Mouse (Mus musculus) midbrain, embryonic 12.5 days (tissue): ENCODE data around the gene Dmap1. TPM values are rescaled to one million over a fixed set of nuclear protein-coding genes. Genes with fewer than 3 reads are reported as not detected.
A peak's percentile ranks its signal among the peaks of the same experiment; 100 is the strongest.

Experiments
- ATAC-seq: fragments of 200-750 bp; cut with Nextera tagmentation; 2 replicates; pipeline ENCODE4 v1.8.0; 2017; ENCODE audit warnings: low read depth, moderate TSS enrichment, moderate library complexity; ENCODE audit not compliant: low FRiP score
- H3K27ac ChIP-seq: fragments of 300-500 bp; sonication (generic); replicated peaks from 2 replicates; pipeline ENCODE4 v1.5.1; 2016; ENCODE audit warnings: mild to moderate bottlenecking
- H3K27me3 ChIP-seq: fragments of 300-500 bp; sonication (generic); 2 replicates; pipeline ENCODE4 v1.6.1; 2016; ENCODE audit warnings: mild to moderate bottlenecking
- H3K36me3 ChIP-seq: fragments of 300-500 bp; sonication (generic); 2 replicates; pipeline ENCODE4 v1.6.1; 2016
- H3K4me1 ChIP-seq: fragments of 300-500 bp; sonication (generic); 2 replicates; pipeline ENCODE4 v1.6.1; 2016
- H3K4me2 ChIP-seq: fragments of 300-500 bp; sonication (generic); replicated peaks from 2 replicates; pipeline ENCODE4 v1.6.1; 2016; ENCODE audit warnings: mild to moderate bottlenecking, moderate library complexity
- H3K4me3 ChIP-seq: fragments of 300-500 bp; sonication (generic); 2 replicates; pipeline ENCODE4 v1.5.1; 2016; ENCODE audit warnings: mild to moderate bottlenecking
- H3K9ac ChIP-seq: fragments of 300-500 bp; sonication (generic); replicated peaks from 2 replicates; pipeline ENCODE4 v1.6.1; 2016; ENCODE audit warnings: mild to moderate bottlenecking, moderate library complexity
- H3K9me3 ChIP-seq: fragments of 300-500 bp; sonication (generic); 2 replicates; pipeline ENCODE4 v1.6.1; 2016; ENCODE audit warnings: mild to moderate bottlenecking
- WGBS: fragments of 180-500 bp; shearing (Covaris S2); methylation state at CpG from one replicate; pipeline ENCODE4 v1.1.7; 2016; 5-methylcytosine and 5-hydroxymethylcytosine counted together
- polyA plus RNA-seq: library from polyadenylated mRNA; unstranded; fragments of >200 nt; fragmentation: Nextera tagmentation; extraction: Ambion mirVana; gene quantifications from 2 replicates; pipeline ENCODE4 v1.2.1, GENCODE M21; 2016

The Dmap1 gene
- polyA plus RNA-seq, 1 experiment from 2014 or later, result 72.1 TPM

DNA sequence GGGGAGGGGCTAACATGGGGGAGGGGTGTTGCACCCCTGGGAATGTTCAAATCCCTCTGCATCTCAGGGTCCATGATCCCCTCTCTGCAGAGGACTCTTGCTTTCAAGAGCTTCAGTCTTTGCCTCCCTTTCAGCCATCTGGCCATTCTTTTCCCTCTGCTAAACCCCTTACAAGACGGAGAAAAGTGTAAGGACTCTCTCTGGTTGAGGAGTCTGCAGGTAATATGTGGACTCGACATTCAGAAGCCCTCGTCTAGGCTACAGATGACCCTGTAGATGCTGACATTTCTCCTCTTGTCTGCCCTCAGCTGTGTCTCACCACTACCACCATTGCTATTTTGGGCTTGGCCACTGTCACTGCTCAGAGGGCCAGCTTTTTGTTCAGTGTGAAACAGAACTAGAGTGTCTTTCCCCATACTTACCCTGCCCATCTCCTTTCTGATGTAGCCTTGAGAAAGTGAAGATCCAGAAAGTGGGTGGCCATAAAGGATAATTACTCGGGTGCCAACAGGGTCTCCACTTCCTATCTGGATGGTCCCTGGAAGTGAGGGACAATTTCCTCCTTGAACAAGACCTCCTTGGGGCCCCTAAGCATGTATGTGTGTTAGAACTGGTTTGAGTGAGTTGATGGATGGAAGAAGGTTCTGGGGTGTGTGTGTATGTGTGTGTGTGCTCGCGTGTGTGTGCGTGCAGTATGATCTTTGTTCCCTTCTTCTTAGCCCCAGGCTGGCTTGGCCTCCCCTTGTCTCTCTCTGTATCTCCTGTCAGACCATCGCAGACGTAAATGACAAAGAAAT lies 27.2 kb downstream of the Dmap1 start:
- peak overlapping the region; percentile 81 for H3K27ac ChIP-seq
- peaks cover 9% of the 10 kb centered on the region; the same call in 1 of the 2 replicates for H3K27me3 ChIP-seq
- H3K9me3 ChIP-seq, result no peaks in the 10 kb centered on the region
- H3K4me2 ChIP-seq, result no peak overlapping the region
- WGBS, result 38% methylated on average over 9 of the region's 9 CpGs
- H3K36me3 ChIP-seq, result no peaks in the 10 kb centered on the region
- H3K4me3 ChIP-seq, result no peak overlapping the region
- no peak overlapping the region for H3K9ac ChIP-seq
- ATAC-seq, result no peak
- peaks cover 78% of the 10 kb centered on the region for H3K4me1 ChIP-seq

DNA sequence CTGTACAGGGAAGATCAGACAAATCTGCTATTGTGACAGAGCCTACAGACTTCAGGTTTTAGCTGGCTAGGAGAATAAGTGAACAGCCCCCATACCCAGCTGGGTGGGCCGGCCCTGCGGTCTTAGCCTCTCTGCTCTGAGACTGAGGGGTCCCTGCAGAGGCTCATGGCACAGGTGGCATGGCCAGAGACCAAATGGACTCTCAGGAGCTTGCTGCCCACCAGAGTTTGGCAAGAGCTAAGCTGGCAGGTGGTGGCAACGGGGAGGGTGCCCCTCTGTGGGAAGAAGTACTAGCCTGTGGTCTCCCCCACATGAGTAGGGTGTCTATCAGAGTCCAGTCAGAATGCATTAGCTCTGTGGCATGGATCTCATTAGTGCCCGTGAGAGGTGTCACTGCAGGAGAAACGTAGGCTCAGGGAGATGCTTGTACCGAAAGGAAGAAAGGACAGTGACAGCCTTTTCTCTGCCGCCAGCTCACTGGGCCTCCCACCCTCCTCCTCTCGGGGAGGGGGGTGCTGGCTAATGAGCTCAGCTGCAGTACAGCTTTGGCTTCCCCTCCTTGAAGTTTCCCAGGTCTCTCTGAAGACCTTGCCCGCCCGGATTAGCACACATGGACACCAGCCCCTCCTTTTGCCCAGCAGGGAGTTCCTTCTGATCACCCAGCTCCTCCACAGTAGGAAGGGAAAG lies 27.9 kb downstream of the Dmap1 start:
- H3K4me1 ChIP-seq, result peaks cover 83% of the 10 kb centered on the region

GRCm38 (mm10) chr4:117652727-117653126 lies 29.3 kb downstream of the Dmap1 start:
- H3K27me3 ChIP-seq, result peaks cover 11% of the 10 kb centered on the region
- H3K36me3 ChIP-seq, result no peaks in the 10 kb centered on the region
- WGBS, result 40% methylated on average over 5 of the region's 5 CpGs
- no peak overlapping the region for H3K9ac ChIP-seq
- peak overlapping the region; percentile 39; the same call in 1 of the 2 replicates for H3K27ac ChIP-seq
- no peak for ATAC-seq
- no peak overlapping the region for H3K4me3 ChIP-seq
- H3K9me3 ChIP-seq, result no peaks in the 10 kb centered on the region
- H3K4me1 ChIP-seq, result peaks cover 84% of the 10 kb centered on the region
- no peak overlapping the region for H3K4me2 ChIP-seq

More for the DNA sequence above, 27.9 kb downstream of the Dmap1 start:
- ATAC-seq, result peak; percentile 31; the same call in 1 of the 2 replicates
- peak overlapping the region; percentile 26; the same call in 1 of the 2 replicates for H3K9ac ChIP-seq
- H3K36me3 ChIP-seq, result no peaks in the 10 kb centered on the region
- H3K4me2 ChIP-seq, result no peak overlapping the region
- H3K27me3 ChIP-seq, result peaks cover 9% of the 10 kb centered on the region
- peak overlapping the region; percentile 81 for H3K27ac ChIP-seq
- H3K4me3 ChIP-seq, result no peak overlapping the region
- 9% methylated on average over 10 of the region's 10 CpGs for WGBS
- H3K9me3 ChIP-seq, result no peaks in the 10 kb centered on the region

DNA sequence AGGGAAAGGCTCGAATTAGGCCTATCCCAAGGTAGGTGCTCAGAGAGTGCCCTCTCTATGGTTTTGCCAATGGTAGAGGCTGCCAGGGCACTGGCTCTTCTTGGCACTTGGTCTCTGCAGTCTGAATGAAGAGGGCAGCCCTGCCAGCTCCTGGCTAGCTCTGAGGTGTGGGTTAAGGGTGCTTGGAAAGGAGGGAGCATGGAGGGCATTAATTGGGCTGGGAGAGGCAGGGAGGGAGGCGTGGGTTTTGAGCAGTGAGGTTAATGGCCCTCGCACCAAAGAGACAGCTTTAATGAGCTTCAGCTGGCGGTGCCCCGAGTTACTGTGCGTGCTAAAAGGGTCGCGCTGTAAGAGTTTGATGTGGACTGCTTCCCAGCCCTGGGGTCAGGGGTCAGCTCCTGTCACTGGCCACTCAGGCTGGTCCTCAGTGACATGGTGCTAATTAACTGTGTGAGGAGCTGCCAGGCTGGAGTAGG lies 30.4 kb downstream of the Dmap1 start:
- no peak for ATAC-seq
- 17% methylated on average over 8 of the region's 8 CpGs for WGBS
- no peak overlapping the region for H3K9ac ChIP-seq
- H3K36me3 ChIP-seq, result no peaks in the 10 kb centered on the region
- H3K4me3 ChIP-seq, result no peak overlapping the region
- H3K27me3 ChIP-seq, result peaks cover 11% of the 10 kb centered on the region
- H3K4me1 ChIP-seq, result peaks cover 84% of the 10 kb centered on the region
- H3K27ac ChIP-seq, result peak overlapping the region; percentile 39
- no peaks in the 10 kb centered on the region for H3K9me3 ChIP-seq
- H3K4me2 ChIP-seq, result no peak overlapping the region

GRCm38 (mm10) chr4:117646926-117647755 lies 34.9 kb downstream of the Dmap1 start:
- no peak; the same call in 1 of the 2 replicates for ATAC-seq
- WGBS, result 19% methylated on average over 23 of the region's 23 CpGs
- peaks cover 72% of the 10 kb centered on the region for H3K4me1 ChIP-seq
- no peak overlapping the region for H3K4me3 ChIP-seq
- H3K4me2 ChIP-seq, result peak overlapping the region; percentile 27
- H3K9ac ChIP-seq, result peak overlapping the region; percentile 12; the same call in 1 of the 2 replicates
- no peaks in the 10 kb centered on the region for H3K36me3 ChIP-seq
- peaks cover 20% of the 10 kb centered on the region for H3K27me3 ChIP-seq
- H3K9me3 ChIP-seq, result no peaks in the 10 kb centered on the region
- H3K27ac ChIP-seq, result peak overlapping the region; percentile 93

DNA sequence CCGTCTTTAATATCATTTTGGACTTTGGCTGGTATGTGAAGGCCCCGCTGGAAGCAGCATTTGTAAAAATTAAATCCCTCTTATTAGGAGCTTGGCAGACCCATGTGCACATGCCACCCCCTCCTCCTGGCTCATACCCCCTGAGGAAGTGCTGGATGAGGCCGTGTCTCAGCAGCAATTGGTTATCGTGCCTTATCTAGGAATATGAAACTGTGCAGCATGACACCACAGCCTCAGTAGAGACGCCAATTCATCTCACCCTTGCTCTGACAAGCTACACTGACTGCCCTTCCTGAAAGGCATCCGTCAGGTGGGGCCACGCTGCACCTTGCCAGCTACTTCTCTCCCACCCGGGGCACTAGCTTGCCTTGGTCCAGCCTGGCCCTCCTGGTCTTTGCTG lies 35.6 kb downstream of the Dmap1 start:
- Histone ChIP-seq H3K27me3 (peaks cover 23% of the 10 kb centered on the region), H3K4me1 (peaks cover 65% of the 10 kb centered on the region), H3K9me3 (no peaks in the 10 kb centered on the region), H3K36me3 (no peaks in the 10 kb centered on the region), H3K4me3 (no peak overlapping the region), H3K4me2 (peak overlapping the region; percentile 27), H3K9ac (peak overlapping the region; percentile 12; the same call in 1 of the 2 replicates), H3K27ac (peak overlapping the region; percentile 93)
- 46% methylated on average over 8 of the region's 8 CpGs for WGBS
- 0 out of 2 replicates have a peak, but pooled peaks have one; percentile 7 for ATAC-seq

GRCm38 (mm10) chr4:117645859-117646258 lies 36.2 kb downstream of the Dmap1 start:
- 0 out of 2 replicates have a peak, but pooled peaks have one; percentile 1 for ATAC-seq
- WGBS, result 71% methylated on average over 2 of the region's 2 CpGs

GRCm38 (mm10) chr4:117645031-117645435 lies 37.0 kb downstream of the Dmap1 start:
- peak overlapping the region; percentile 40 for H3K4me2 ChIP-seq
- H3K36me3 ChIP-seq, result no peaks in the 10 kb centered on the region
- no peaks in the 10 kb centered on the region for H3K9me3 ChIP-seq
- WGBS, result 12% methylated on average over 22 of the region's 22 CpGs
- peaks cover 27% of the 10 kb centered on the region for H3K27me3 ChIP-seq
- no peak overlapping the region for H3K4me3 ChIP-seq
- peak overlapping the region; percentile 41 for H3K9ac ChIP-seq
- peak overlapping the region; percentile 93 for H3K27ac ChIP-seq
- H3K4me1 ChIP-seq, result peaks cover 64% of the 10 kb centered on the region
- peak; percentile 85 for ATAC-seq

More at GRCm38 (mm10) chr4:117645859-117646258, 36.2 kb downstream of the Dmap1 start:
- peaks cover 61% of the 10 kb centered on the region for H3K4me1 ChIP-seq
- no peaks in the 10 kb centered on the region for H3K9me3 ChIP-seq
- peak overlapping the region; percentile 93 for H3K27ac ChIP-seq
- peak overlapping the region; percentile 40 for H3K4me2 ChIP-seq
- peak overlapping the region; percentile 41; the same call in 1 of the 2 replicates for H3K9ac ChIP-seq
- H3K27me3 ChIP-seq, result peaks cover 27% of the 10 kb centered on the region
- H3K4me3 ChIP-seq, result no peak overlapping the region
- H3K36me3 ChIP-seq, result no peaks in the 10 kb centered on the region

DNA sequence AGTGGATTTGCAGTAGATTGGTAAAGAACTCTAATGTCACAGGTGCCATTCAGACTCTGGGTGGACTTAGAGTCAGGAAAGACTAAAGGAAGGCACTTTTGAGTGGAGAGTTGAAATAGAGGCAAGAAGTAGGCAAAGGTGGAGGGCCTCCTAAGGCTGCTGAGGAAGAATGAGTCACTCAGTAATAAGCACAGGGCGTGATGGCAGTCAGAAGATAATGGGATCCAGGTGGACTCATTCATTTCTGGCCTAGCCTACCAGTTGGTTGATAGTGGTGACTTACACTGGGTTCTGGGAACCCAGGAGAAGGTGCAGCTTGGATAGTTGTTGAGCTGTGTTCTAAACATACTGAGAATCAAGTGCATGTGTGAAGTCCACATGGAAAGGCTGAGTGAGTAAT lies 40.3 kb downstream of the Dmap1 start:
- no peaks in the 10 kb centered on the region for H3K36me3 ChIP-seq
- WGBS, result 91% methylated on average over 1 of the region's 1 CpGs
- no peak overlapping the region for H3K9ac ChIP-seq
- H3K9me3 ChIP-seq, result no peaks in the 10 kb centered on the region
- H3K27ac ChIP-seq, result no peak overlapping the region
- peaks cover 34% of the 10 kb centered on the region for H3K27me3 ChIP-seq
- H3K4me3 ChIP-seq, result no peak overlapping the region
- ATAC-seq, result no peak
- H3K4me2 ChIP-seq, result no peak overlapping the region
- H3K4me1 ChIP-seq, result peaks cover 43% of the 10 kb centered on the region

GRCm38 (mm10) chr4:117640925-117641703 lies 41.0 kb downstream of the Dmap1 start:
- Histone ChIP-seq H3K4me2 (no peak overlapping the region), H3K4me1 (peaks cover 43% of the 10 kb centered on the region), H3K27me3 (peaks cover 32% of the 10 kb centered on the region), H3K36me3 (no peaks in the 10 kb centered on the region), H3K9ac (no peak overlapping the region), H3K4me3 (no peak overlapping the region), H3K27ac (no peak overlapping the region), H3K9me3 (no peaks in the 10 kb centered on the region)
- 82% methylated on average over 1 of the region's 1 CpGs for whole genome bisulfite sequencing
- no peak for ATAC-seq
